Mouse (Mus musculus) hindbrain, embryonic 13.5 days (tissue): Measurements from ENCODE around the gene Gm6096. TPM values are rescaled to one million over a fixed set of nuclear protein-coding genes. Genes with fewer than 3 reads are reported as not detected.

Experiments used
- ATAC-seq: fragments of 200-750 bp; cut with Nextera tagmentation; 2 replicates; pipeline ENCODE4 v1.8.0; 2017; ENCODE audit warnings: moderate TSS enrichment; ENCODE audit not compliant: low FRiP score
- H3K27ac ChIP-seq: fragments of 300-500 bp; sonication (generic); 2 replicates; pipeline ENCODE4 v1.5.1; 2015; ENCODE audit warnings: inconsistent platforms, mild to moderate bottlenecking, moderate library complexity
- H3K27me3 ChIP-seq: fragments of 300-500 bp; sonication (generic); 2 replicates; pipeline ENCODE4 v1.6.1; 2015; ENCODE audit warnings: mild to moderate bottlenecking, inconsistent platforms
- H3K36me3 ChIP-seq: fragments of 300-500 bp; sonication (generic); 2 replicates; pipeline ENCODE4 v1.6.1; 2015; ENCODE audit warnings: mild to moderate bottlenecking, inconsistent platforms
- H3K4me1 ChIP-seq: fragments of 300-500 bp; sonication (generic); replicated peaks from 2 replicates; pipeline ENCODE4 v1.6.1; 2015; ENCODE audit warnings: inconsistent platforms
- H3K4me2 ChIP-seq: fragments of 300-500 bp; sonication (generic); 2 replicates; pipeline ENCODE4 v1.6.1; 2015; ENCODE audit warnings: inconsistent platforms, mild to moderate bottlenecking, moderate library complexity
- H3K4me3 ChIP-seq: fragments of 300-500 bp; sonication (generic); 2 replicates; pipeline ENCODE4 v1.5.1; 2015; ENCODE audit warnings: mild to moderate bottlenecking, inconsistent platforms
- H3K9ac ChIP-seq: fragments of 300-500 bp; sonication (generic); 2 replicates; pipeline ENCODE4 v1.6.1; 2015; ENCODE audit warnings: mild to moderate bottlenecking, inconsistent platforms
- H3K9me3 ChIP-seq: fragments of 300-500 bp; sonication (generic); 2 replicates; pipeline ENCODE4 v1.6.1; 2016; ENCODE audit warnings: inconsistent platforms
- WGBS: fragments of 180-500 bp; shearing (Covaris S2); methylation state at CpG from one replicate; pipeline ENCODE4 v1.1.7; 2015; 5-methylcytosine and 5-hydroxymethylcytosine counted together
- polyA plus RNA-seq: library from polyadenylated mRNA; unstranded; fragments of >200 nt; fragmentation: Nextera tagmentation; extraction: Ambion mirVana; gene quantifications from 2 replicates; pipeline ENCODE4 v1.2.1, GENCODE M21; 2015

Gm6096 gene
- polyA plus RNA-seq, 1 experiment from 2014 or later = not detected

GRCm38 (mm10) chr7:34290450-34291151 lies 39.8 kb downstream of the Gm6096 start:
- H3K9ac ChIP-seq = no peak overlapping the region
- peaks cover 2% of the 10 kb centered on the region for H3K36me3 ChIP-seq
- no peak overlapping the region; the same call in 1 of the 2 replicates for H3K27ac ChIP-seq
- no peak overlapping the region for H3K4me3 ChIP-seq
- no peaks in the 10 kb centered on the region for H3K27me3 ChIP-seq
- no peaks in the 10 kb centered on the region for H3K4me1 ChIP-seq
- no peak overlapping the region for H3K4me2 ChIP-seq
- H3K9me3 ChIP-seq = no peaks in the 10 kb centered on the region
- ATAC-seq = no peak

- Histone ChIP-seq H3K27ac (no peak overlapping the region; the same call in 1 of the 2 replicates), H3K4me1 (no peaks in the 10 kb centered on the region), H3K9ac (no peak overlapping the region), H3K4me2 (no peak overlapping the region), H3K4me3 (no peak overlapping the region), H3K9me3 (no peaks in the 10 kb centered on the region), H3K36me3 (no peaks in the 10 kb centered on the region), H3K27me3 (no peaks in the 10 kb centered on the region)
- ATAC-seq = no peak
- 81% methylated on average over 1 of the region's 1 CpGs for WGBS
Measured at GRCm38 (mm10) chr7:34291265-34291664, 40.4 kb downstream of the Gm6096 start.

DNA sequence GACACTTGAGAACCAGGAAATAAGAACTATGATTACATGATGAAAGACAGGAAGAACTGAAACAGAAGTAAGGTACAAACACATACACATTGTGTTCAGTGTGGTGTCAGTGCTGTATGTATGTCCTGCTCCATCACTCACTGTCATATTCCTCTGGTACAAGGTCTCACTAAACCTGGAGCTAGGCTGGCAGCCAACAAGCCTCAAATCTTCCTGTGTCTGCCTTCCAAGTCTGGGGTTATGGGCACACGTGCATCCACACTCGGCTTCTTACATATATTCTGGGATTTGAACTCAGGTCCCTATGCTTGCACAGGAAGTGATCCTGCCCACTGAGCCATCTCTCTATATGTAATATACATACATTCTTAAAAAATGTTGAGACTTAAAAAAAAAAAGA lies 41.8 kb downstream of the Gm6096 start:
- H3K9me3 ChIP-seq = no peaks in the 10 kb centered on the region
- H3K9ac ChIP-seq = no peak overlapping the region
- H3K4me2 ChIP-seq = no peak overlapping the region
- H3K4me3 ChIP-seq = no peak overlapping the region
- no peaks in the 10 kb centered on the region for H3K36me3 ChIP-seq
- H3K27me3 ChIP-seq = no peaks in the 10 kb centered on the region
- no peaks in the 10 kb centered on the region for H3K4me1 ChIP-seq
- no peak overlapping the region for H3K27ac ChIP-seq
- ATAC-seq = no peak
- 97% methylated on average over 2 of the region's 2 CpGs for WGBS

GRCm38 (mm10) chr7:34296124-34296523 lies 45.3 kb downstream of the Gm6096 start:
- H3K9me3 ChIP-seq = no peaks in the 10 kb centered on the region
- 94% methylated on average over 3 of the region's 3 CpGs for WGBS
- H3K4me1 ChIP-seq = no peaks in the 10 kb centered on the region
- no peak overlapping the region for H3K4me2 ChIP-seq
- no peak overlapping the region for H3K9ac ChIP-seq
- H3K27me3 ChIP-seq = no peaks in the 10 kb centered on the region
- peaks cover 9% of the 10 kb centered on the region; the same call in 1 of the 2 replicates for H3K36me3 ChIP-seq
- H3K27ac ChIP-seq = no peak overlapping the region
- no peak overlapping the region for H3K4me3 ChIP-seq
- no peak for ATAC-seq

DNA sequence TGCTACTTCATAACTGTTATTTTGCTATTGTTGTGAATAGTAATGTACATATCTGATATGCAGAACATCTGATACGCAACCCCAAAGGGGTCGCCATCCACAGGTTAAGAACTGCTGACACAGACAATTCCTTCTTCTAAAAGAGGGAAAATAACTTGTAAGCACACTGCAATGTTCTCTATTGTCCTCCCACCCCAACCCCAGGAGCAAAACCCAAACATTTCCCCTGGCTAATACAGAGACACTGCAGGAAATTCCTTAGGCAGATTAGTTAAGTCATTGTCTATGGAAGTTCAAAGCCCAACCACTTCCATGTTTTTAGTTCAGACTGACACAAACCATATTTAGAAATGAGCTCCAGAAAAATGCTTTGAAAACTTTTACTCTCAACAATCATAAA lies 48.0 kb downstream of the Gm6096 start:
- Histone ChIP-seq H3K9me3 (no peaks in the 10 kb centered on the region), H3K27me3 (no peaks in the 10 kb centered on the region)
- ATAC-seq = no peak

More for the DNA sequence above, 48.0 kb downstream of the Gm6096 start:
- Histone ChIP-seq H3K4me1 (no peaks in the 10 kb centered on the region), H3K27ac (no peak overlapping the region), H3K9ac (no peak overlapping the region), H3K4me3 (no peak overlapping the region), H3K36me3 (peaks cover 15% of the 10 kb centered on the region), H3K4me2 (no peak overlapping the region)
- WGBS = 92% methylated on average over 2 of the region's 2 CpGs

Other genes starting within 250 kb of the Gm6096 start
- gene Scgb2b27, start 237.1 kb upstream of the Gm6096 start, polyA plus RNA-seq = not detected in 2 replicates
- gene Scgb1b27, start 229.6 kb upstream of the Gm6096 start, polyA plus RNA-seq = not detected in 2 replicates
- gene Scgb1b30, start 155.6 kb upstream of the Gm6096 start, polyA plus RNA-seq = not detected in 2 replicates
- gene Wtip, start 117.8 kb upstream of the Gm6096 start, polyA plus RNA-seq = 3.1 and 4.6 TPM in 2 replicates
- gene Uba2, start 81.4 kb upstream of the Gm6096 start, polyA plus RNA-seq = 195 and 198 TPM in 2 replicates
- 82.7 and 87.9 TPM in 2 replicates for gene Pdcd2l, start 54.4 kb upstream of the Gm6096 start, polyA plus RNA-seq
- gene Gpi1, start 20.7 kb upstream of the Gm6096 start, polyA plus RNA-seq = 216 TPM in 2 replicates
- gene 4931406P16Rik, start 62.5 kb downstream of the Gm6096 start, polyA plus RNA-seq = 32.1 and 34.4 TPM in 2 replicates
- gene Lsm14a, start 142.3 kb downstream of the Gm6096 start, polyA plus RNA-seq = 67.3 and 68.1 TPM in 2 replicates